In the genomic region with DNA sequence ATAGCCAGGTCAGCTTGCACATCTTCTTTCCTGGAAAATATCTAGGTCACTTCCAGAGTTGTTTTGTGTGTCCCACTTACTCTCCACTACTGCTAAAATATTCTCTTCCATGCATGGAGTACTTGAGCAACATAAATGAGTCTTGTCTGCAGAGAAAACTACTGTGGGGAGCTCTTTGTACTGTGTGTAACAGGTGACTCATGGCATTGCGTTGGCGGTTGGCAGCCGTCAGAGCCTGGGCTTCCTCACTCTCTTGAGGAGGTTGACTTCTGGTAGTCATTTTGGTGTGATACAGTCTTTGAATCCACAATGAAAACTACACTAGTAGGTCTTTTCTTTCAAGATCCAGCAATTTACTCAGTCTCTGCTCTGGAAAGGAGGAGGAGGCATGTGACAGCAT, we compare ENCODE assay signal across 20 mouse cellular contexts. TPM values are rescaled to one million over a fixed set of nuclear protein-coding genes. Genes with fewer than 3 reads are reported as not detected.
A peak's percentile ranks its signal among the peaks of the same experiment; 100 is the strongest.
DNase-seq lines count a peak whose midpoint lies in the region; TF ChIP-seq lines count a peak whose summit lies in the region.
"Had no signal": no experiment of that assay in that cellular context is flagged by ENCODE, and none has a peak within 500 bp of the region (broad histone marks: within the 10 kb centered on the region; RNA-seq: fewer than 3 reads in every experiment).

No protein-coding gene starts in this region.

- no peak for TF ChIP-seq POLR2A in MEL (IDR thresholded peaks at IDR 0.05; ENCODE audit: control insufficient read depth in 1 of 2, insufficient read depth in 1 of 2, low read depth in 1 of 2, low read length in 2 of 2, poor library complexity in 1 of 2)

- no peak for TF ChIP-seq CTCF in MEL (IDR thresholded peaks at IDR 0.05 in 2 of 3, conservative IDR thresholded peaks at IDR 0.05 in 1 of 3; ENCODE audit: control insufficient read depth in 1 of 3, insufficient read depth in 1 of 3, low read depth in 2 of 3, low read length in 3 of 3, poor library complexity in 1 of 3, severe bottlenecking in 1 of 3)

- peaks cover 7 to 23% of the 10 kb centered on the region in 2 experiments for H3K4me1 ChIP-seq in MEL (ENCODE audit: control insufficient read depth in 1 of 2, insufficient read depth in 2 of 2, low read length in 2 of 2)
- H3K4me1 ChIP-seq: hindbrain, embryonic 12.5 days; kidney, embryonic 15.5 days; limb, embryonic 10.5 days; midbrain, embryonic 10.5 days; neural tube, embryonic 13.5 days had no signal

- peak; percentile 55 for DNase-seq in heart, adult 11 months
- no peak for DNase-seq in heart, adult 18-20 months
- peak; percentile 15 for DNase-seq in MEL (ENCODE audit: low read depth, low spot score)
- DNase-seq in left cerebral cortex, adult 9 months (ENCODE audit: low spot score in 2 of 2), result peak; percentile 66 to 71
- DNase-seq in right cerebral cortex, postnatal 36 days (ENCODE audit: low spot score in 2 of 2), result peak; percentile 62 to 78
- no peak for DNase-seq in kidney, postnatal 14 days
- DNase-seq in urinary bladder, postnatal 36 days (ENCODE audit: low spot score in 2 of 2), result no peak
- DNase-seq: cerebellum, adult 11 months; cerebellum, postnatal 25 days; gastrocnemius, postnatal 14 days; lung, adult 2 months; lung, postnatal 4 days; thymus, postnatal 25 days had no signal

- no peak for TF ChIP-seq RAD21 in MEL (IDR thresholded peaks at IDR 0.05; ENCODE audit: low read depth, low read length)

- no peaks in the 10 kb centered on the region for H3K79me2 ChIP-seq in MEL (ENCODE audit: control insufficient read depth, insufficient read depth, low read length, poor library complexity)

- no peak overlapping the region for H3K27ac ChIP-seq in MEL (ENCODE audit: control insufficient read depth, low read depth, low read length)
- H3K27ac ChIP-seq: hindbrain, embryonic 12.5 days; kidney, embryonic 15.5 days; limb, embryonic 10.5 days; midbrain, embryonic 10.5 days; neural tube, embryonic 13.5 days; stomach, postnatal 0 days had no signal

- no peak for TF ChIP-seq EP300 in MEL (IDR thresholded peaks at IDR 0.05; ENCODE audit: low read depth in 1 of 2, low read length in 2 of 2)

- H3K4me3 ChIP-seq in MEL (ENCODE audit: control insufficient read depth in 1 of 2, insufficient read depth in 1 of 2, low read depth in 2 of 2, low read length in 2 of 2), result no peak overlapping the region
- H3K4me3 ChIP-seq: hindbrain, embryonic 12.5 days; kidney, embryonic 15.5 days; limb, embryonic 10.5 days; midbrain, embryonic 10.5 days; neural tube, embryonic 13.5 days had no signal

- H3K36me3 ChIP-seq in MEL (ENCODE audit: control insufficient read depth in 1 of 2, insufficient read depth in 2 of 2, low read length in 2 of 2), result peaks cover 0 to 16% of the 10 kb centered on the region in 2 experiments; a peak in 2 of 4 replicates
- H3K36me3 ChIP-seq: hindbrain, embryonic 12.5 days; kidney, embryonic 15.5 days; limb, embryonic 10.5 days; midbrain, embryonic 10.5 days; neural tube, embryonic 13.5 days had no signal

- no peak overlapping the region for H3K9ac ChIP-seq in MEL (ENCODE audit: control insufficient read depth, low read depth, low read length, poor library complexity, severe bottlenecking)
- H3K9ac ChIP-seq: hindbrain, embryonic 12.5 days; kidney, embryonic 15.5 days; neural tube, embryonic 13.5 days had no signal

- H3K9me3 ChIP-seq in MEL (replicated peaks; ENCODE audit: insufficient read depth, low read length), result no peaks in the 10 kb centered on the region
- H3K9me3 ChIP-seq: hindbrain, embryonic 12.5 days; kidney, embryonic 15.5 days; limb, embryonic 10.5 days; midbrain, embryonic 10.5 days; neural tube, embryonic 13.5 days had no signal

- H3K27me3 ChIP-seq in MEL (ENCODE audit: control insufficient read depth in 1 of 2, insufficient read depth in 2 of 2, low read length in 2 of 2), result no peaks in the 10 kb centered on the region
- H3K27me3 ChIP-seq: kidney, embryonic 15.5 days had no signal

TF ChIP-seq in MEL, 35 proteins besides CTCF, POLR2A, EP300 and RAD21:
- no peak for TF ChIP-seq CHD1 (IDR thresholded peaks at IDR 0.05; ENCODE audit: low read depth, low read length)
- no peak for TF ChIP-seq SIN3A (IDR thresholded peaks at IDR 0.05; ENCODE audit: low read length)
- no peak for TF ChIP-seq ELF1 (IDR thresholded peaks at IDR 0.05; ENCODE audit: low read depth, low read length)
- no peak for TF ChIP-seq ZNF384 (IDR thresholded peaks at IDR 0.05; ENCODE audit: low read depth, low read length)
- TF ChIP-seq GATA1 (IDR thresholded peaks at IDR 0.05; ENCODE audit: low read depth, low read length), result no peak

RNA-seq across cellular contexts. Expression of a gene that starts 8.1 kb away (rescaled TPM):
- total RNA-seq in heart, adult 18-20 months (2021), result under 1 TPM; 0.37 to 0.39 TPM
- not detected in 2 replicates for total RNA-seq in MEL (2012; rRNA removed)
- polyA plus RNA-seq in MEL (2012; ENCODE audit: insufficient read depth in 1 of 2, insufficient read length in 2 of 2, low read depth in 1 of 2, low replicate concordance in 2 of 2, missing spikeins in 1 of 2), result not detected
- polyA plus RNA-seq: liver, embryonic 11.5 days had no signal

Comparison
In these comparisons a context has a peak if more than half of its experiments do, and no peak if none do; other contexts are left out.
1. DNase-seq: peak in heart, adult 11 months (single experiment), MEL (single experiment), left cerebral cortex, adult 9 months (2 of 2) and right cerebral cortex, postnatal 36 days (2 of 2); none in heart, adult 18-20 months (0 of 2), kidney, postnatal 14 days (single experiment) and urinary bladder, postnatal 36 days (0 of 2).